Mouse (Mus musculus) spleen, adult 2 months (tissue): ENCODE data around the gene Tepp. TPM values are rescaled to one million over a fixed set of nuclear protein-coding genes. Genes with fewer than 3 reads are reported as not detected.
A peak's percentile ranks its signal among the peaks of the same experiment; 100 is the strongest.

ENCODE experiments used
- DNase-seq, 2 experiments: peaks; one replicate each; pipeline versions ENCODE4 v3.0.0 to v3.0.0-alpha.2; 2012 to 2021; ENCODE audit warnings: low spot score in 2 of 2, low read depth in 1 of 2
- H3K27ac ChIP-seq: fragments of 200-500 bp; 2 replicates; pipeline ENCODE4 v1.5.1; 2012; ENCODE audit warnings: low read length, inconsistent platforms; ENCODE audit not compliant: insufficient read depth
- H3K27me3 ChIP-seq: fragments of 200-500 bp; 2 replicates; pipeline ENCODE4 v1.6.1; 2012; ENCODE audit warnings: mild to moderate bottlenecking, moderate library complexity, low read length, inconsistent platforms; ENCODE audit not compliant: control insufficient read depth, insufficient read depth
- H3K36me3 ChIP-seq: fragments of 200-500 bp; 2 replicates; pipeline ENCODE4 v1.6.1; 2012; ENCODE audit warnings: mild to moderate bottlenecking, low read length, inconsistent platforms; ENCODE audit not compliant: control insufficient read depth, insufficient read depth
- H3K4me1 ChIP-seq: fragments of 200-500 bp; 2 replicates; pipeline ENCODE4 v1.6.1; 2011; ENCODE audit warnings: inconsistent platforms; ENCODE audit not compliant: control insufficient read depth, insufficient read depth, insufficient read length
- H3K4me3 ChIP-seq: fragments of 200-500 bp; 2 replicates; pipeline ENCODE4 v1.5.1; 2011; ENCODE audit warnings: mild to moderate bottlenecking, inconsistent platforms; ENCODE audit not compliant: insufficient read depth, insufficient read length; ENCODE audit errors: extremely low read depth
- CTCF ChIP-seq: fragments of 200-500 bp; IDR thresholded peaks from 2 replicates; pipeline ENCODE4 v1.5.1; 2011; ENCODE audit warnings: mild to moderate bottlenecking, inconsistent platforms; ENCODE audit not compliant: insufficient read depth, insufficient read length, insufficient replicate concordance; ENCODE audit errors: extremely low read depth
- POLR2A ChIP-seq: fragments of 200-500 bp; IDR thresholded peaks from 2 replicates; pipeline ENCODE4 v1.6.1; 2011; ENCODE audit warnings: low read depth, low read length, inconsistent platforms
- WGBS: fragments of 180-500 bp; shearing (Covaris S2); methylation state at CpG from one replicate; pipeline ENCODE4 v1.1.7; 2018; 5-methylcytosine and 5-hydroxymethylcytosine counted together
- polyA plus RNA-seq: library from polyadenylated mRNA; depleted of rRNA; stranded (reverse); fragments of >200 nt; gene quantifications from 2 replicates; pipeline ENCODE4 v1.2.3, GENCODE M21; 2012

Gene Tepp
- polyA plus RNA-seq, 1 experiment = 0.39 TPM

GRCm38 (mm10) chr8:95293172-95293571 lies 17.2 kb upstream of the Tepp start:
- DNase-seq = peak in 1 of 2 experiments; percentile 11
- H3K27ac ChIP-seq = no peak overlapping the region
- H3K4me3 ChIP-seq = peak overlapping the region; percentile 35; the same call in 1 of the 2 replicates
- TF ChIP-seq POLR2A = no peak
- no peak for TF ChIP-seq CTCF
- WGBS = 21% methylated on average over 11 of the region's 11 CpGs
- no peaks in the 10 kb centered on the region for H3K36me3 ChIP-seq
- no peaks in the 10 kb centered on the region for H3K4me1 ChIP-seq
- H3K27me3 ChIP-seq = no peaks in the 10 kb centered on the region

- no peak for TF ChIP-seq POLR2A
- TF ChIP-seq CTCF = no peak
These were observed 16.5 kb upstream of the Tepp start for GRCm38 (mm10) chr8:95293891-95294290.

GRCm38 (mm10) chr8:95302410-95302809 lies 8.0 kb upstream of the Tepp start:
- H3K36me3 ChIP-seq = no peaks in the 10 kb centered on the region
- 13% methylated on average over 5 of the region's 5 CpGs for WGBS
- peak in 1 of 2 experiments; percentile 20 for DNase-seq
- no peak overlapping the region for H3K4me3 ChIP-seq
- no peaks in the 10 kb centered on the region for H3K27me3 ChIP-seq
- no peaks in the 10 kb centered on the region for H3K4me1 ChIP-seq
- H3K27ac ChIP-seq = no peak overlapping the region
- TF ChIP-seq CTCF (peak; percentile 46; the same call in 1 of the 2 replicates), POLR2A (no peak)

More at GRCm38 (mm10) chr8:95293891-95294290, 16.5 kb upstream of the Tepp start:
- no peaks in the 10 kb centered on the region for H3K27me3 ChIP-seq
- peak overlapping the region; percentile 26; the same call in 1 of the 2 replicates for H3K4me3 ChIP-seq
- no peaks in the 10 kb centered on the region for H3K4me1 ChIP-seq
- H3K27ac ChIP-seq = 0 out of 2 replicates have a peak overlapping the region, but pooled peaks have one; percentile 9
- 44% methylated on average over 7 of the region's 7 CpGs for WGBS
- DNase-seq = no peak
- no peaks in the 10 kb centered on the region for H3K36me3 ChIP-seq

GRCm38 (mm10) chr8:95305526-95305925 lies 4.8 kb upstream of the Tepp start:
- no peak overlapping the region for H3K4me3 ChIP-seq
- no peak overlapping the region for H3K27ac ChIP-seq
- H3K27me3 ChIP-seq = no peaks in the 10 kb centered on the region
- DNase-seq = no peak
- no peak for TF ChIP-seq CTCF
- no peak for TF ChIP-seq POLR2A
- WGBS = 79% methylated on average over 4 of the region's 4 CpGs
- H3K36me3 ChIP-seq = no peaks in the 10 kb centered on the region
- no peaks in the 10 kb centered on the region for H3K4me1 ChIP-seq

GRCm38 (mm10) chr8:95306431-95306830 lies 3.9 kb upstream of the Tepp start, which contains the start of gene Cngb1:
TSS of gene Cngb1 (minus strand) at chr8:95306585.
- no peak for DNase-seq
- 72% methylated on average over 6 of the region's 6 CpGs for WGBS
- TF ChIP-seq POLR2A (no peak), CTCF (no peak)
- Histone ChIP-seq H3K4me1 (no peaks in the 10 kb centered on the region), H3K36me3 (no peaks in the 10 kb centered on the region), H3K4me3 (no peak within 1 kb of the TSS), H3K27ac (no peak within 1 kb of the TSS), H3K27me3 (no peaks in the 10 kb centered on the region)

- no peak for TF ChIP-seq POLR2A
- no peak for TF ChIP-seq CTCF
- H3K36me3 ChIP-seq = no peaks in the 10 kb centered on the region
- H3K27me3 ChIP-seq = no peaks in the 10 kb centered on the region
- no peak overlapping the region for H3K4me3 ChIP-seq
- WGBS = 77% methylated on average over 18 of the region's 18 CpGs
- no peak for DNase-seq
- H3K4me1 ChIP-seq = no peaks in the 10 kb centered on the region
- no peak overlapping the region for H3K27ac ChIP-seq
These were observed 2.5 kb downstream of the Tepp start for GRCm38 (mm10) chr8:95312836-95313235.

GRCm38 (mm10) chr8:95313857-95314256 lies 3.5 kb downstream of the Tepp start:
- TF ChIP-seq CTCF (no peak), POLR2A (no peak)
- H3K27ac ChIP-seq = no peak overlapping the region
- WGBS = 87% methylated on average over 6 of the region's 6 CpGs
- DNase-seq = no peak
- H3K27me3 ChIP-seq = no peaks in the 10 kb centered on the region
- H3K4me1 ChIP-seq = no peaks in the 10 kb centered on the region
- H3K4me3 ChIP-seq = no peak overlapping the region
- H3K36me3 ChIP-seq = no peaks in the 10 kb centered on the region
